Mouse (Mus musculus) stomach, embryonic 14.5 days (tissue): ENCODE measurements around the gene Nanos2. TPM values are rescaled to one million over a fixed set of nuclear protein-coding genes. Genes with fewer than 3 reads are reported as not detected.

Experiments used
- ATAC-seq: fragments of 200-750 bp; cut with Nextera tagmentation; 2 replicates; pipeline ENCODE4 v1.8.0; 2017; ENCODE audit warnings: low read depth, moderate TSS enrichment; ENCODE audit not compliant: insufficient number of reproducible peaks, insufficient read depth, low FRiP score
- H3K27ac ChIP-seq: fragments of 300-500 bp; sonication (generic); 2 replicates; pipeline ENCODE4 v1.5.1; 2014; ENCODE audit warnings: mild to moderate bottlenecking, low read length, moderate library complexity, mixed read lengths
- H3K27me3 ChIP-seq: fragments of 300-500 bp; sonication (generic); 2 replicates; pipeline ENCODE4 v1.6.1; 2014; ENCODE audit warnings: low read length, control low read depth, mixed read lengths; ENCODE audit not compliant: control insufficient read depth, insufficient read depth
- H3K36me3 ChIP-seq: fragments of 300-500 bp; sonication (generic); 2 replicates; pipeline ENCODE4 v1.6.1; 2014; ENCODE audit warnings: mild to moderate bottlenecking, control low read depth, low read length, moderate library complexity, mixed read lengths; ENCODE audit not compliant: control insufficient read depth, insufficient read depth
- H3K4me1 ChIP-seq: fragments of 300-500 bp; sonication (generic); 2 replicates; pipeline ENCODE4 v1.6.1; 2014; ENCODE audit warnings: low read length, control low read depth, mixed read lengths; ENCODE audit not compliant: control insufficient read depth, insufficient read depth
- H3K4me2 ChIP-seq: fragments of 300-500 bp; sonication (generic); replicated peaks from 2 replicates; pipeline ENCODE4 v1.6.1; 2014; ENCODE audit warnings: low read depth, low read length, control low read depth
- H3K4me3 ChIP-seq: fragments of 300-500 bp; sonication (generic); 2 replicates; pipeline ENCODE4 v1.5.1; 2014; ENCODE audit warnings: low read depth, low read length, control low read depth
- H3K9ac ChIP-seq: fragments of 300-500 bp; sonication (generic); replicated peaks from 2 replicates; pipeline ENCODE4 v1.6.1; 2014; ENCODE audit warnings: low read depth, mild to moderate bottlenecking, control low read depth, low read length, moderate library complexity, mixed read lengths
- H3K9me3 ChIP-seq: fragments of 300-500 bp; sonication (generic); 2 replicates; pipeline ENCODE4 v1.6.1; 2016; ENCODE audit warnings: low read depth, low read length, control low read depth; ENCODE audit not compliant: control insufficient read depth
- WGBS: fragments of 180-500 bp; shearing (Covaris S2); extraction: QIAGEN DNeasy Blood & Tissue Kit; methylation state at CpG from one replicate; pipeline ENCODE4 v1.1.7; 2014; 5-methylcytosine and 5-hydroxymethylcytosine counted together
- polyA plus RNA-seq: library from polyadenylated mRNA; unstranded; fragments of >200 nt; fragmentation: Nextera tagmentation; extraction: Ambion mirVana; gene quantifications from 2 replicates; pipeline ENCODE4 v1.2.1, GENCODE M21; 2014

Nanos2 gene
- polyA plus RNA-seq, 1 experiment from 2014 or later = not detected

DNA sequence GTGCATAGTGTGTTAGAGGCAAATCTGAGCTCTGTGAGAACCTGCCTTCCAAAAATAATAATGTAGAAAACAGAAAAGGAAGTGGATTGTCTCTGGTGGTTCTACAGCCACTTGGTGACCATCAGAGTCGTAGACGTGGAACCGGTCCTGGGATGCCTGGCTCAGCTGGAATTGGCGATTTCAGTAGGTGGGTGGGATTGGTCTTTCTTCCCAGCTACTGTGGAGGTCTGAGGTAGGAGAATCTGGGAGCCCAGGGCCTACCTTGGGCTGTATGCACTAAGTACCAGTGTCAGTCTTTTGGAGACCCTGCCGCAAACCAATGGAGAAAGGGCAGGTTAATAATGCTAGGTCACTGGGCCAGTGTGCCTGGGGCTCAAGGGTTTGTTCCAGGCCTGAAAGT, 5.8 kb downstream of the Nanos2 start:
- Histone ChIP-seq H3K4me3 (peak overlapping the region; percentile 48), H3K36me3 (peaks cover 7% of the 10 kb centered on the region; the same call in 1 of the 2 replicates), H3K4me1 (0 out of 2 replicates have a peak, but pooled peaks cover 6% of the 10 kb centered on the region), H3K4me2 (no peak overlapping the region), H3K27me3 (no peaks in the 10 kb centered on the region), H3K27ac (no peak overlapping the region), H3K9ac (no peak overlapping the region), H3K9me3 (no peaks in the 10 kb centered on the region)
- WGBS = 86% methylated on average over 5 of the region's 5 CpGs
- ATAC-seq = no peak

DNA sequence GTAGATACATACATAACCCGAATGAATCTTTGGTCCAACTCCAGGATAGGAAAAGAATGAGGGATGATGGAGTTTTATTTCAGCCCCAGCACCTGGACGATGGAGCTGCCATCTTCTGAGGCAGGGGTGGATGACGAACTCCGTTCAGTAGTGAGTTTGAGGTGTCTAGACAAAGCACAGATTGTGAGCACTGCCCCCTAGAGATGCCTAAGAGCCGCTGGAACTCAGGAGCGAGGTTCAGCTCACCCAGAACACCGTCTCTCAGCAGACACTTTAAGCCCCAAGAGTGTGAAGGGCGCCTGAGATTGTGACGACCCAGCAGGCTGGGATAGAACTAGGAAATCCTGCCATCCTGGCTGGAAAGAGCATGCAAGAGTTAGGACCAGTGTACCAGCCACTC, 11.6 kb downstream of the Nanos2 start:
- WGBS = 51% methylated on average over 9 of the region's 9 CpGs
- H3K4me1 ChIP-seq = peaks cover 8% of the 10 kb centered on the region; the same call in 1 of the 2 replicates
- no peaks in the 10 kb centered on the region for H3K27me3 ChIP-seq
- H3K9me3 ChIP-seq = no peaks in the 10 kb centered on the region
- H3K27ac ChIP-seq = no peak overlapping the region
- peaks cover 7% of the 10 kb centered on the region; the same call in 1 of the 2 replicates for H3K36me3 ChIP-seq
- no peak overlapping the region for H3K4me2 ChIP-seq
- H3K9ac ChIP-seq = no peak overlapping the region
- no peak for ATAC-seq
- H3K4me3 ChIP-seq = no peak overlapping the region

DNA sequence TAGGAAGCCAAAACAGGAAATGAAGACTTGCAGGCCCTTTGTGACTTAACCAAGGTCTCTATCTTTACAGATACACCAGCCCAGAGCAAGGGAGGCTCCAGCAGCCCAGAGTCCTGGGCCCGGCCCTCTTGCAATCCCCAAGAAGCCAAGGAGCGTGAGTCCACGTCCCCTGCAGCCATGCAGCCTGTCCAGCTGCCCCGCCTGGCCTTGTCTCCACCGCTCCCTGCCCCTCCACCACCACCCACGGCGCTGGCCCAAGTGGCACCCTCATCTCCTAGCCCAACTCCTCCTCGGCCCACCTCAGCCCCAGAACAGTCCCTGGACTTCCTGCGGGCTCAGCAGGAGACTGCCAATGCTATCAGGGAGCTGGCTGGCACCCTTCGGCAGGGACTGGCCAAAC, 13.2 kb downstream of the Nanos2 start:
- H3K27ac ChIP-seq = peak overlapping the region; percentile 27; the same call in 1 of the 2 replicates
- ATAC-seq = no peak
- WGBS = 41% methylated on average over 10 of the region's 10 CpGs

DNA sequence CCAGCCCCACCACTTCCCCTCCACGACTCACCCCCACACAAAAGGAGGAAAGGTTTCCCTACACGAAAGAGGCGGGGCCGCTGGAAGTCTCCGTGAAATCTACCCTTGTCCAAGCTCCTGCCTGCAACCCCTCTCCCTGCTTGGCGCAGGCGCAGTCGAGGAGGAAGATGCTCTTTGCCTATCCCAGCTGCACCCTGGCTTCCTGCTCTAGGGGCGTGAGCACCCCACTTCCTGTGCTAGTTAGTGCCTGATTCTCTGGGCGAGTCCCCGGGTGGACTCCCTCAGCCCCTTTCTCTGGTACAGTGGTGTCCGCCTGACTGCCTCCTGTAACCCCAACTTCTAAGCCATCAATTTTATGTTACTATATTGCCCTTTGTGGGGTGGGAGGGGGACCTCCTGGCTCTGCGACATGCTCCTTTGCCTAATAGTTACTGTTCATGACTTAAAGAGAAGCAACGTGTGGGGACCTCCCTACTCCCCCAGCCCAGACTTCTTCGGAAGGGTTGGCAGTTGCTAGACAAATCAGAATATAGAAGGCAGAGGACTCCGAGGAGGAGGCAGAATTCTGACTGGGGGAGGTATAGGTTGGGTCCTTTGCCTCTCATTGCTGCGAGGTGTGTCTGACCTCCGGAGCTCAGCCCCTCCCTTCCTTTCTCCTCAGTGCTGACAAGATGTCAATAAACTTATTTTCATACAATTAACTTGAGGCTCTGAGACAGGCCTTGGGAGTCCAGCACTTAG, 14.0 kb downstream of the Nanos2 start:
- H3K9ac ChIP-seq = peak overlapping the region; percentile 22; the same call in 1 of the 2 replicates
- no peaks in the 10 kb centered on the region for H3K27me3 ChIP-seq
- H3K9me3 ChIP-seq = no peaks in the 10 kb centered on the region
- WGBS = 33% methylated on average over 18 of the region's 18 CpGs
- H3K36me3 ChIP-seq = peaks cover 14% of the 10 kb centered on the region
- ATAC-seq = no peak
- H3K4me3 ChIP-seq = peak overlapping the region; percentile 29
- H3K4me1 ChIP-seq = peaks cover 23% of the 10 kb centered on the region
- peak overlapping the region; percentile 51 for H3K4me2 ChIP-seq
- peak overlapping the region; percentile 48; the same call in 1 of the 2 replicates for H3K27ac ChIP-seq

More for the DNA sequence above, 13.2 kb downstream of the Nanos2 start:
- Histone ChIP-seq H3K9ac (peak overlapping the region; percentile 22; the same call in 1 of the 2 replicates), H3K4me3 (peak overlapping the region; percentile 29), H3K36me3 (peaks cover 9% of the 10 kb centered on the region; the same call in 1 of the 2 replicates), H3K4me1 (peaks cover 15% of the 10 kb centered on the region), H3K27me3 (no peaks in the 10 kb centered on the region), H3K9me3 (no peaks in the 10 kb centered on the region), H3K4me2 (peak overlapping the region; percentile 51)

DNA sequence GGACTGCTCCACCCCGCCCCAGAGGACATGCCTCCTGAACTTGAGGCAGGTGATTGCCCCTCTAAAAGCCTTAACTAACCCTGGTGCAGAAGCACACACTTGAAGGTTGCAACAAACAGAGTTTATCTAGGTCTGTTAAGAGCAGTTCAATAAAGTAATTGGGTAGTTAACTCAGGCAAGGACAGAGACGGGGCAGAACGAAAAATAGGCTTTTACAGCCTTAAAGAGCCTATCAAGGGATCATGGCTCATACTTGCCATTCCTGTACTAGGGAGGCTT, 14.5 kb downstream of the Nanos2 start:
- no peak overlapping the region for H3K9ac ChIP-seq
- H3K4me1 ChIP-seq = peaks cover 26% of the 10 kb centered on the region

DNA sequence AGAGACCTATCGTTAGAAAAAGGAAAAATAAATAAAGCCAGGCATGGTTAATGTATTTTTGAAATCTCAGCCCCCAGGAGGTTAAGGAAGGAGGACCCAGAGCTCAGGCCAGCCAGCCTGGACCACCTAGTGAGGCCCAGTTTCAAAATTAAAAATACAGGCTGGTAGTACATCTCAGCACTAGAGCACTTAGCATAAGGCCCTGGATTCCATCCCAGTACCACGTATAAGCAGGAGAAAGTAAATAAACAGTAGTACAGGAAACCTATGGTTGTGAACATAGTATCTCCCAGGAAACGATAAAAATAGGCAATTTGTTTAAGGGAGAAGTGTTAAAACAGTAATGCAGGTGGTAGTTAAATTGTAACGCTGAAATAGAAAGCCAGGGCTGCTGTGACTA, 14.9 kb downstream of the Nanos2 start:
- 15% methylated on average over 4 of the region's 4 CpGs for WGBS
- peaks cover 30% of the 10 kb centered on the region for H3K4me1 ChIP-seq
- peak overlapping the region; percentile 52 for H3K4me2 ChIP-seq
- peak overlapping the region; percentile 48; the same call in 1 of the 2 replicates for H3K27ac ChIP-seq
- H3K9ac ChIP-seq = peak overlapping the region; percentile 43; the same call in 1 of the 2 replicates
- H3K27me3 ChIP-seq = no peaks in the 10 kb centered on the region
- peaks cover 18% of the 10 kb centered on the region for H3K36me3 ChIP-seq
- H3K4me3 ChIP-seq = peak overlapping the region; percentile 26
- no peak for ATAC-seq
- no peaks in the 10 kb centered on the region for H3K9me3 ChIP-seq

More for the DNA sequence above, 14.5 kb downstream of the Nanos2 start:
- peaks cover 14% of the 10 kb centered on the region for H3K36me3 ChIP-seq
- H3K9me3 ChIP-seq = no peaks in the 10 kb centered on the region
- H3K27me3 ChIP-seq = no peaks in the 10 kb centered on the region
- WGBS = 60% methylated on average over 3 of the region's 3 CpGs
- 0 out of 2 replicates have a peak overlapping the region, but pooled peaks have one; percentile 51 for H3K4me2 ChIP-seq
- H3K27ac ChIP-seq = peak overlapping the region; percentile 48; the same call in 1 of the 2 replicates
- ATAC-seq = no peak
- no peak overlapping the region for H3K4me3 ChIP-seq

DNA sequence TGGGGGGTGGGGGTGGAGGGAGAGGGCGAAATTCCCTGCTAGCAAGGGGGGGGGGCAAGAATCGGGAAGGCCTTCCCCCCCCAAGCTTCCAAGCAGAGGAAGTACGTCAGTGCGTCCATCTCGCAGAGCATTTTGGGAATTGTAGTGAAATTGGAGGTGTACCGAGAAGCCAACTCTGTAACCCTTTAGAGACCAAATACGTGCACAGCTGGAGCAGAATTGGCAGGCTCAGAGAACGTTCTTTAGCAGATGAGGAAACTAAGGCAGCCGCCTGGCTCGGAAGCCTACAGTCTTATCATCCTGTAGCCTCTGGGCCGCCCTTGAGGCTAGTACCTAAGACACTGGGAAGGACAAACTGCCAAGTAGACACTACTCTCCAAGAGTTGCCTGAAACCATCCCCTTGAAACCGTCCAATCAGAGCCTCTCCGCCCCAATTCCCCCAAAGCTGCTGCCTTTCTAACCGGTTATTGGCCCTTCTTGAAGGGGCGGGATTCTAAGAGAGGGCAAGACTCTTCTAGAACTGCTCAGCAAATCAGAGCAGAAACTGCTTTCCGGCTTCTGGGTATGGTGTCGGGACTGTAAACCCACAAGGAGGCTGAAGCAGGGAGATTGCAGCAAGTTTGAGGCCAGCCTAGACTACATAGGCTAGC, 15.8 kb downstream of the Nanos2 start:
- peaks cover 30% of the 10 kb centered on the region for H3K4me1 ChIP-seq
- 2% methylated on average over 17 of the region's 17 CpGs for WGBS

DNA sequence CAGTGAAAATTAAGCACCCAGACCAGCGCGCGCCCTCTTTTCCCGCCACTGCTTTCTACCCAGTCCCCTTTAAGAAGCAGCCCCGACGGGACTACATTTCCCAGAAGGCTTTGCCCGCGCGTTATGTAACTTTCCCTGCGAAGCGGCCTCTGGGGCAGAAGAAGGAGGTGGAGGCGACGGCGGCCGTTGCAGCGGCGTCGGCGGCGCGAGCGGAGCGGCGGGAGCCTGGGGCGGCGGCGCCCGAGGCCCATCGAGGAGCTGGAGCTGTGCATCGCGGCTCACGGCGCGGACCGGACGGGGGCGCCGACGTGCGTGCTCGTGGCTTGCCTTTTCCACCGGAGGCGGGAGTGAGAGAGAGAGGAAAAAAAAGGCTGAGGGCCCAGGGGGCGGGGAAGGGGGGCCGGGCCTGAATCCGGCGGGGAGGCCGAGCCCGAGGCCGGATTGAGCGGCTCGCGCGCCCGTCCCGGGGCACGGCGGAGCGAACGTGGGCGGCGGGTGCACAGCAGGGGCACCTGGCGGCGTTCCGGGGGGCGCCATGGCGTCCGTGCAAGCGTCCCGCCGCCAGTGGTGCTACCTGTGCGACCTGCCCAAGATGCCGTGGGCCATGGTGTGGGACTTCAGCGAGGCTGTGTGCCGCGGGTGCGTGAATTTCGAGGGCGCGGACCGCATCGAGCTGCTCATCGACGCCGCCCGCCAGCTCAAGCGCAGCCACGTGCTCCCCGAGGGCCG, 16.9 kb downstream of the Nanos2 start, which contains the start of gene Irf2bp1:
Gene Irf2bp1 (plus strand): TSS at position 143 of the 729 bp plus-strand sequence.
- H3K9ac ChIP-seq = peak within 1 kb of the TSS; percentile 88
- under 1% methylated on average over 84 of the region's 90 CpGs for WGBS

More for the DNA sequence above, 15.8 kb downstream of the Nanos2 start:
- peaks cover 21% of the 10 kb centered on the region for H3K36me3 ChIP-seq
- no peaks in the 10 kb centered on the region for H3K27me3 ChIP-seq
- peak overlapping the region; percentile 45; the same call in 1 of the 2 replicates for H3K27ac ChIP-seq
- peak overlapping the region; percentile 52 for H3K4me2 ChIP-seq
- peak overlapping the region; percentile 43 for H3K9ac ChIP-seq
- peak; percentile 50; the same call in 1 of the 2 replicates for ATAC-seq
- no peaks in the 10 kb centered on the region for H3K9me3 ChIP-seq
- peak overlapping the region; percentile 26 for H3K4me3 ChIP-seq

More for the DNA sequence above, 16.9 kb downstream of the Nanos2 start, which contains the start of gene Irf2bp1:
- Histone ChIP-seq H3K27ac (peak within 1 kb of the TSS; percentile 98), H3K9me3 (no peaks in the 10 kb centered on the region), H3K4me3 (peak within 1 kb of the TSS; percentile 88), H3K4me1 (peaks cover 30% of the 10 kb centered on the region), H3K4me2 (peak within 1 kb of the TSS; percentile 87), H3K36me3 (peaks cover 21% of the 10 kb centered on the region), H3K27me3 (no peaks in the 10 kb centered on the region)
- ATAC-seq = peak; percentile 36; the same call in 1 of the 2 replicates
